Mouse (Mus musculus): Measurements from ENCODE around the gene Mcrip2. TPM values are rescaled to one million over a fixed set of nuclear protein-coding genes. Genes with fewer than 3 reads are reported as not detected.

Gene Mcrip2
- total RNA-seq, 2 experiments from 2014 or later: 23.3 to 23.7 TPM

DNA sequence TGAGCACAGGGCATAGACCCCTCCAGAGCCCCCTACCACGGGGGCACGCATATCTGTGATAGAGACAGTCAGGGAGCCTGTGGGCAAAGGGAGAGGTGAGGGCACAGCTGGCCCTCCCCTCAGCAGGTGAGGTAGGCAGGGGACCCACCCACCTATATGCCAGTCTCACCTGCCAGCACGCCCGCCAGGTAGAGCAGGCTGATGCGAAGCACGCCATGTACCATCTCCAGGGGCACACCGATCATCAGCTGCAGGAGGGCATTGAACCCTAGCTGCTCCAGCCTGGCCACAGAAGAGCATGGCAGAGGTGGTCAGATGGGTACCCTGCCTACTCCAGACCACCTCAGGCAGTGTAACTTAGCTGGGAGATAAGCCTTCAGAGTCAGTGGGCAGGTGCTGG lies 33.3 kb downstream of the Mcrip2 start:
- no peak for DNase-seq (ENCODE audit: low spot score in 2 of 2)

DNA sequence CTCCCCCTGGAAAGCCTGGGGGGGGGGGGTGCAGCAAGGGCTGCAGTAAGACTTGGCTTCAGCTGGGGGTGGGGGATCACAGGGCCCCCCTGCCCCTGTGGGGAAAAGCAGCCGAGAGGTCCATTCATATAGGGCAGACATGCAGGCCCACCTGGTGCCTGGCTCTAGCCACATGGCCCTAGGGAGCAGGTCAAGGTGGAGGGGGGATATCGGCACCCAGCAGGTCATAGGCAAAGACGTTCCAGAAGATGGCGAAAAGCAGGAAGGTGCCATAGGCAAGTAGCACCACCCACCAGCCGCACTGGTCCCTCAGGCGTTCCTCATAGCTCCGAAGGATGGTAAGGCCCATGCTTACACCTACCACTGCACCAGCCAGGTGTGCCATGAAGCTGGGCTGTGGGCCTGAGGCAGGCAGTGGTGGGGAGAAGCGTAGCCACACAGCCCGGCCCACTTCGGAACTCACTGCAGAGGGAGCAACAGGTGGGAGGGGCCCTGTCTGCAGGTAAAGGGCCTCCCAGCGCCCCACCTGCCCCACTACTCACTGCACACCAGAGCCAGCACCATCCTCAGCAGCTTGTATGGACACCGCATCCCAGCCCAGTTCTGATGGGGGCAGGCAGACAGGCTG lies 33.9 kb downstream of the Mcrip2 start:
- no peak for DNase-seq (ENCODE audit: low spot score in 2 of 2)

DNA sequence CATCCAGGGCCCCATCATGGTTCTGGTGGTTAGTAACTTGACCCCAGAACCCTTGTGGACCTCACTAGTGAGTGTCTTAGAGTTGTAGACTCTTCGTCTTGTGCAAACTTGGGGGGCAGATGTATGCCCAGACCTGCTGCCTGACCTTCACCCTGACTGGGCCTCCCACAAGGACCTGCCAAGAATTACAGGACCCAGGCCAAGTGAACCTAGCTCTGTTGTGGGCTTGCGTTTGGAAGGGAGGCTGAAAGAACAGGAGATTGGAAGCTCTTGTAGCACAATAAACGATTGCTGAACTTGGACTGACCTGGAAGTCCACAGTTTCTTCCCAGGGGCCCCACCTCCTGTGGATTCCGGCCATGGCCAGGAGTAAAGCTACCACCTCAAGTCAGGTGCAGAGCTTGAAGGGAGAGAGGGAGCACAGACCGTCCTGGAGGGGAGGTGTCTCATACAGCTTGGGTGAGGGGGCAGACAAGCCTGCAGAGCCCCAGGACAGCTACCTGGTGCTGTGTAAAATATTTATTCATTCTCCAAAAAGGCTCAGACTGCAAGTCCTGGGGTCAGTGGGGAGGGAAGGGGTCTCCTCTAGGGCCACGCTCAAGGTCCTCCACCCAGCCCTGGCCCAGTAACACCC lies 34.5 kb downstream of the Mcrip2 start:
- DNase-seq (ENCODE audit: low spot score in 2 of 2): no peak

DNA sequence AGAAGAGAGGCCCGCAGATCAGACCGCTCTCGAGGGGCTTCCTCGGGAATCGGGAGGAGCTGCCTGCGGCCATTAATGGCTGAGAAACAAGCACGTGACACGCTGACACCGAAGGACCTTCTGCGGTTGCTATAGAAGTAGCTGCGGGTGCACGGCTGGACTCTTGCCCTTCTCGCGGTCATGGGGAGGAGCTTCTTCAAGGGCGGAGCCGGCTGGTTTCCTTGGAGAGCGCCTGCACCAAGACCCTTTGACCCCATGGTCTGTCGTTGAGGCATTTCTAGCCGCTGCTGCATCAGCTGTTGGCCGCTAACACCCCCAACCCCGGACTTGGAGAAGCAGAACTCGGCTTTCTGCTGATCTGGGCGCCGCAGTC lies 35.3 kb downstream of the Mcrip2 start, which contains the start of gene Stub1:
Gene Stub1, minus strand, starts transcription at position 114 of the 373 bp plus-strand sequence.
- peak; percentile 79 to 87 for DNase-seq (ENCODE audit: low spot score in 2 of 2)

DNA sequence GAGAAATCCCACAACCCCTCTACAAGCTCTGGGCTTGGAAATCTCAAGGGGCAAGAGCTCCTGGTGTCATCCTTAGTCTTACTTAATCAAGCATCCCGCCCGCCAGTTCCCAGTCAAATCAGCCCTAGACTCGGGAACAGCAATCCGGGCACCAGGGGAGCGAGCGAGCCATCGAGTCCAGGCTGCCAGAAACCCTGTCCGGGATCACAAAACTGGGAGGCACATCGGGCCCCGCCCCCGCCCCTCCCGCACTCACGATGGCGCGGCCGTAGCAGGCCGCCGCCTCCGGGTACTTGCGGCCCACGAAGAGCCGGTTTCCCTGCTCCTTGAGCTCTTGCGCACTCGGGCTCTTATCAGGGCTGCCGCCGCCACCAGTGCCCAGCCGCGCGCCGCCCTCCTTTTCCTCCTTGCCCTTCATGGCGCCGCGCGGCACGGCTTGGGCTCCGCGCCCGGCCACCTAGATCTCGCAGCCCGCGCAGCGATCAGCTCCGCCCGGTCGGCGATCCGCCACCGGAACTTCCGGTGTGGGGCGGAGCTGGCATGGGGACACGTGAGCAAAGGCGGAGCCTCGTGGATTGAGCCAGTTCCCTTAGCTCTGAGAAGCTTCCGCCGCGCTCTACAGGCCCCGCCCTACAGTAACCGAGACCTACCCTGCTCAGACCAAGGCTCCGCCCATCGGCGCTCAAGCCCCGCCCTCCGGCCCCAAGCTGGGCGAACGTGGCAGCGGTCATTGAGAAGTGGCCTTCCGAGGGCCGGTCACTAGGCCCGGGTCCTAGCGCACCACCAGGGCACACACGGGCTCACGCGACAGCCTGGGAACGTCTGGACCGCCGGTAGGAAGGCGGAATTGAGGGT lies 35.9 kb downstream of the Mcrip2 start:
- DNase-seq (ENCODE audit: low spot score in 2 of 2): peak; percentile 96 to 99

DNA sequence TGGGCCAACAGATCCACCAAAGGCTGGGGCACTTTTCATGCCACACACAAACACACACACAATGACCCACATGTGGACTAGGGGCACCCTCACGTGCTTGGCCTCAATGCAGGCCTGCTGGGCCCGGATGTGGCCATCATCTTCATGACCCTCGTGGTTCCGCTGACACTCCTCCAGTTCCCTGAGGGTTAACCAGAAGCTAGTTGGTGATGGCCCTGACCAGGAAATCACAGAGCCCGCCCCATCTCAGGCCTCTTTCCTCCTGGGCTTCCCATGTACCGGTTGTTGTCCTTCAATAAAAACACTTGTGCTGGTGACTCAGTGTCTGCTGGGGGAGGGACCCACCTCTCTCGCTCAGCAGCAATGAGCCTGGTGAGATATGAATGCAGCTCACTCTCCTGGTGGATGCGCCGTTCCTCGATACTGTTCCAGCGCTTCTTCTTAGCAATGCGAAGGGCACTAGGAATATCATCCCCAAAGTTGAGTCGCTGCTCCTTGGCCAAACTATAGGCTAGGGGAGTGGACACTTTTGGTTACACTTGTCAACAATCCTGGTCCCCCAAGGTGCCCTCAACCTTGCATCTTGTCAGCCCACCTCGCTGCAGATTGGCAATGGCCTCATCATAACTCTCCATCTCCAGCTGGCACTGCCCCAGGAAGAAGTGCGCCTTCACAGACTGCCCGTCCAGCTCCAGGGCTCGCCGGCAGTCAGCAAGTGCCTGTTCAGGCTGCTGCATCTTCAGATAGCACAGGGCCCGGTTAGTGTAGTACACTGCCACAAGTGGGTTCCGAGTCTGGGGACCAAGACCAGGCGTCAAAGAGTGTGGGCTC lies 36.9 kb downstream of the Mcrip2 start:
- DNase-seq (ENCODE audit: low spot score in 2 of 2): no peak

DNA sequence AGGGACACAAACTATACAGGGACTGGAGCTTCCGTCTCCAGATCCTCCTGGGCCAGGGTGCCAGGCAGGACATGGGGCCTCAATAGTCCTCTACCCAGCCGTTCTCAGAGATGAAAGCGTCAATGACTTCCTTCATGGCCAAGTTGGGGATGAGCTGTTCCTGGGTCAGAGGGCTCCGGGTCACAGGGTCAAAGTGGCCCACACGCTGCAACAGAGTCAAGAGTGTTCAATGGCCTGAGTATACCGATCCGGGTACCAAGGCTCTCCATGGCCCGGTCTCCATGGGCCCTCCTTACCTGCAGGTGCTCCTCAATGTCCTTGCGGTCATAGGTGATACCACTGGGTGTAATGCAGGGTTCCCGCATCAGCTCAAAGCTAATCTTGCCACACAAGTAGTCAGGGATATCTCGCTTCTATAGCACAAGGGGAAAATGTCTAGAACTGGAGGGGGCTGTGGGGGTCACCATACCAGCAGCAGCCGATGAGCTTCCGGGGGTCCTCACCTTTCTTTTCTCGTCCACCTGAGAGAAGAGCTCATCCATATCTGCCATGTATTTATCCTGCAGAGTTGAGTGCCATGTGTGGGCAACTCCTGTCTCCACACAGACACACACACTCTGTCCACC lies 37.6 kb downstream of the Mcrip2 start:
- no peak for DNase-seq (ENCODE audit: low spot score in 2 of 2)

DNA sequence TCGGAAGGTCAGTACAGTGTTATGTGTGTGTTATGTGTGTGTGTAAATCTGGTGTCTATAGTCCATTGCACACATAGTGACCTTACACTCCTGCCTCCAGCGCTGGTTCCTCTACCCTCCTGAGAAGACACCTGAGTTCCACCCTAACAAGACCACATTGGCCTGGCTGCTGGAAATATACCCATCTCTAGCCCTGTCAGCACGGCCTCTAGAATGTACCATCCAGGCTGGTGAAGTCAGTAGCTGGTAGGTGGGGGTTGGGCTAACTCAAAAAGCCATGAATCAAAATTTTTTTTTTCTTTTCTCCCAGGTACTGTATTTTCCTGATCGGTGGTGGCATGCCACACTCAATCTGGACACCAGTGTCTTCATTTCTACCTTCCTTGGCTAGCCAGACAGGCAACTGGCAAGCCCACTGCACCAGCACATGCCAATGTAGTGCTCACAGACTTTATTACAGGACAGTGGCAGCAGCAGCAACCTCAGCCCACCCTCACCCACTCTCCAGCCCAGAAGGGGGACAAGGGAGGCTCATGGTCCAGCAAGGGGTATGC lies 38.3 kb downstream of the Mcrip2 start:
- DNase-seq (ENCODE audit: low spot score in 2 of 2): no peak

DNA sequence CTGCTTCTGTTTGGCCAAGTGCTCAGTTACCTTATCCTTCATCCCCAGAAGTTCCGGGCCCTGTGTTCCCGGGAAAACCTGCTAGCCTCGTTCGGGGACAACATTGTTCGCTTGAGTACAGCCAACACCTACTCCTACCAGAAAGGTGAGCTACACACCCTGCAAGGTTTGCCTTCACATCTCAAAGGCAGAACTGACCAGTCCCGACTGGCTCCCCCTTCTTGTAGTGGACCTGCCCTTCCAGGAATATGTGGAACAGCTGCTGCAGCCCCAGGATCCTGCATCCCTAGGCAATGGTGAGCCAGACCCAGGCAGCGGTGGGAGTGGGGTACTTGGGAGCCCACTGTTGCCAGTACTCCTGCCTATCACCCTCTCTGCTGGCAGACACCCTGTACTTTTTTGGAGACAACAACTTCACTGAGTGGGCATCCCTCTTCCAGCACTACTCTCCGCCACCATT lies 39.0 kb downstream of the Mcrip2 start:
- no peak for DNase-seq (ENCODE audit: low spot score in 2 of 2)

DNA sequence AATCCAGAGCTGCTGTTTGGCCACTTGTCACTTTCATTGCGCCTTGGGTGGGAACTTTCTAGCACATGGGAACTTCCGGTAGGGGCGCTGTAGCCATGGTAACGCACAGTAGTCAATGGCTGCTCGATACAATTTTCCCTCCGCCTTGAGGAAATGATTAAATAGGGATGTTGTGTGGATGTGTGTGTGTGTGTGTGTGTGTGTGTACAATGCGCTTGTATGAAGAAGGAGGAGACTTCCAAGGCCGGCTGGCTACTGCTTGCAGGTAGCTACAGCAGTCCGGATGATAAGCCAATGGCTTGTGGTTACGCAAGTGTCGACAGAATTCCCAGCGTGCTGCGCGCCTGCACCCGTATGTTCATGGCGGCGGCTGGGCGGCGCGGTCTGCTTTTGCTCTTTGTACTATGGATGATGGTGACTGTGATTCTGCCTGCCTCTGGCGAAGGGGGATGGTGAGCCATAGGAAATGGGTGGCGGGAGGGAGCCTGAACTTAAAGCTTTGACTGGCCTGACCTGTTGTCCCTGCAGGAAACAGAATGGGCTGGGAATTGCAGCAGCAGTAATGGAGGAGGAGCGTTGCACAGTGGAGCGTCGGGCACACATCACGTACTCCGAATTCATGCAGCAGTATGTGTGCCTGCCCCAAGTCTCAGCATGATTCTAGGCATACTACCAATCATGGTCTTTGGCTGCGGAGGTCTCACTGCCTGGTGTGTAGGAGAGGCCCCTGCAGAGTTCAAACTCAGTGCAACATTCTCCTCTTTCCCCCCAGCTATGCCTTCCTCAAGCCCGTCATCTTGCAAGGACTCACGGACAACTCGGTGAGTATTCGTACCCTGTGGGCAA lies 39.6 kb downstream of the Mcrip2 start, which contains the start of gene Jmjd8:
Gene Jmjd8, plus strand, starts transcription at position 156 of the 846 bp plus-strand sequence.
- peak; percentile 73 to 92 for DNase-seq (ENCODE audit: low spot score in 2 of 2)

DNA sequence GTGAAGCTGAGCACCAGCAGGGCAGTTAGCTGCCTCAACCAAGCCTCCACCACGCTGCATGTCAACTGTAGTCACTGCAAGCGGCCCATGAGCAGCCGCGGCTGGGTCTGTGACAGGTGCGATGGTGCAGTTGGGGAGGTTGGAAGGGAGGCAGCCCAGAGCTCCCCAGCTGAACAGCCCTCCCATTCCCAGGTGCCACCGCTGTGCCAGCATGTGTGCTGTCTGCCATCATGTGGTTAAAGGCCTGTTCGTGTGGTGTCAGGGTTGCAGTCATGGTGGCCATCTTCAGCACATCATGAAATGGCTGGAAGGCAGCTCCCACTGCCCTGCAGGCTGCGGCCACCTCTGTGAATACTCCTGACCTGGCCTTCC lies 40.4 kb downstream of the Mcrip2 start:
- DNase-seq (ENCODE audit: low spot score in 2 of 2): no peak

DNA sequence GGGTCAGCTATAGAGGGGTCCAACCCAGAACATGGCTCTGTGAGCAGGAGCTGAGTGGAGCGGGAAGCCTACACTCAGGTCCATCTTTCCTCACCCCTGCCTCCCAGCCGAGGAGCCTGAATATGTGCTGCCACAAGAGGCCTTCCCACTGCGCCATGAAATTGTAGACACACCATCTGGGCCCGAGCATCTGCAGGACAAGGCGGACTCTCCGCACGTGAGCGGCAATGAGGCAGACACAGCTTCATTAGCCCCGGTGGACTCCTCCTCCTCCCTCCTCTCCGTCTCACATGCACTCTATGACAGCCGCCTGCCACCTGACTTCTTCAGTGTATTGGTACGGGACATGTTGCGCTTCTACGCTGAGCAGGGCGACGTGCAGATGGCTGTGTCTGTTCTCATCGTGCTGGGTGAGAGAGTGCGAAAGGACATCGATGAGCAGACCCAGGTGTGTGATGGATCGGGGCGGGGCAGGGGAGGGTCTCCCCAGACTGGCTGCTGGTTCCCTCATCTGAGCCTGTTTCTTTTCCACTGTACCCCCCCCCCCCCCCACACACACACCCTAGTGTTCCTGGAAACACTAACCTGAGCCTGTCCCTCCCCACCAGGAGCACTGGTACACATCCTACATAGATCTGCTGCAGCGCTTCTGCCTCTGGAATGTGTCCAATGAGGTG lies 40.9 kb downstream of the Mcrip2 start:
- DNase-seq (ENCODE audit: low spot score in 2 of 2): no peak

DNA sequence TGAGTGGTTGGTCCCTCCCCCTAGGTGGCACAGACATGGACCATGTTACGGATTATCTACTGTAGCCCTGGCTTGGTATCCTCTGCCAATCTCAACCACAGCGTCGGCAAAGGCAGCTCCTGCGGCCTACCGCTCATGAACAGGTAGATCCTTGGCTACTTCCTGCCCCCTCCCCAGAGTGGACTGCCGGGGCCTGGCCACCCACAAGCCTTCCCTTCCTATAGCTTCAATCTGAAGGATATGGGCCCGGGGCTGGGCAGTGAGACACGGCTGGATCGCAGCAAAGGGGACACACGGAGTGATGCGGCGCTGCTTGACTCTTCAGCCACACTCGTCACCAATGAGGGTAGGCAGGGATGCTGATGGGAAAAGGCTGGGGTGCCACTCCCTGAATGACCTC lies 41.6 kb downstream of the Mcrip2 start:
- DNase-seq (ENCODE audit: low spot score in 2 of 2): no peak

DNA sequence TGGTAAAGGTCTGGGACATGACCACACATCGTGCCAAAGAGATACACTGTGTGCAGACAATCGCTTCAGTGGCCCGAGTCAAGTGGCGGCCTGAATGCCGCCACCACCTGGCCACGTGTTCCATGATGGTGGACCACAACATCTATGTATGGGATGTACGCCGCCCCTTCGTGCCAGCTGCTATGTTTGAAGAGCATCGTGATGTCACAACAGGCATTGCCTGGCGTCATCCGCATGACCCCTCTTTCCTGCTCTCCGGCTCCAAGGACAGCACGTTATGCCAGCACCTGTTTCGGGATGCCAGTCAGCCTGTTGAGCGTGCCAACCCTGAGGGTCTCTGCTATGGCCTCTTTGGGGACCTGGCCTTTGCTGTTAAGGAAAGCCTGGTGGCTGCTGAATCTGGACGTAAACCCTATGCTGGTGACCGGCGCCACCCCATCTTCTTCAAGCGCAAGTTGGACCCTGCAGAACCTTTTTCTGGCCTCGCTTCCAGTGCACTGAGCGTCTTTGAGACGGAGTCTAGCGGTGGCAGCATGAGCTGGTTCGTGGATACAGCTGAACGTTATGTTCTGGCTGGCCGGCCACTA lies 42.5 kb downstream of the Mcrip2 start:
- no peak for DNase-seq (ENCODE audit: low spot score in 2 of 2)

DNA sequence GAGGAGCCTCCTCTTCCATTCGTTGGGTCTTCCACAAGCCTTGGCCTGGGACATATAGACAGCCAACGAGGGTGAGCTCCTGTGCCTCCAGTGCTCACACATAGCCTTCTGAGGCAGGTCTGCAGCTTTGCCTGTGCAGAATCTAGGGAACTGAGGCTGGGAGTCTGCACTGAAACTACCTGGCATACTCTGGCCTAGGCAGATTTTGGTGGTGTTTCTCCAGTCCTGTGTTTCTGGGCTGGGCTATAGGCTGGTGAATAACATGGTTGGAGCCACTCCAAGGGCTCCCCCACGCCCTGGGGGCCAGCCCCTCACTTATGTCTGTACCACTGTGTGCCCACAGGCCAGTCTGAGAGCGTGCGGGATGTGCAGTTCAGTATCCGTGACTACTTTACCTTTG lies 43.3 kb downstream of the Mcrip2 start:
- DNase-seq (ENCODE audit: low spot score in 2 of 2): no peak

DNA sequence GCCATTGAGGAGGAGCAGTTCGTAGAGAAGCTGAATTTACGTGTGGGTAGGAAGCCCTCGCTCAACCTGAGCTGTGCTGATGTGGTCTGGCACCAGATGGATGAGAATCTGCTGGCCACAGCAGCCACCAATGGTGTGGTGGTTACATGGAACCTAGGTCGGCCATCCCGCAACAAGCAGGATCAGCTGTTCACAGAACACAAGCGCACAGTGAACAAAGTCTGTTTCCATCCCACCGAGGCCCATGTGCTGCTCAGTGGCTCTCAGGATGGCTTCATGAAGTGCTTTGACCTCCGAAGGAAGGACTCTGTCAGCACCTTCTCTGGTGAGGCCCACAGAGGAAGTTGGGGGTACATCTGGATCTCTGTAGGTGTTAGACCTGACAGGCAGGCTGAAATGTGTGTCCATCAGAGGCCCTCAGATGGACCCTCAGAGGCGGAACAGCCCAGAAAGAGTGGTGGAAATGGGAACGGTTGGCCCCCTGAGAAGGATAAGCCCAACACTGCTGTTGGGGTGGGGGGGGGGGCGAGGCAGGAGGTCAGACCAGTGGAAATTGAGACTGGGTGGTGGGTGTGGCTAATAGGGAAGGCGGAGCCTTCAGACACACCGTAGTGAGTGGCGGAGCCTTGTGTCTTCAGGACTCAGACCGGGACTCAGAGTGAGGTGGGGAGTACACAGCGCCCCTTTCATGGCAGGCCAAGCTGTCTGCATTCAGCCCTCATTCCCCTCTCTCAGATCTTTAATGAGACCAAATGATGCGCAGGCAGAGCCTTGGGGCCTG lies 44.0 kb downstream of the Mcrip2 start:
- DNase-seq (ENCODE audit: low spot score in 2 of 2): no peak

DNA sequence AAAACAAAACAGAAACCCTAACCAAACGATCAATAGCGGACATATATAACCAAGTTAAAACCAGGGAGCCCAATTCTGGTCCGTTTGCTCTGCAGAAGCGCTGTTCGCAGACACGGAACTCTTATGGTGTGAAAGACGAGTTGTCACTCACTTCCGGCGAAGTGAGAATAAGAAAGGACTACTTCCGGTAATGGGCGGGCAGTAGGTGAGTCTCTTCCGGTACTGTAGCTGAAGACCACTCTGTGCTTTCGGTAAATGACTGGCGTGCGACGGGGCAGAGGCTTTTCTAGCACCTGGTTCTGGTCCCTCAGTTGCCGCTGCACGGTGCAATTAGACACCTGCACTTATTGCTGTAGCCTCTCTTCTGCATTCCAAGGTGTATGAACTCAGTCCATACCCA lies 45.1 kb downstream of the Mcrip2 start, which contains the start of gene Wdr24:
Gene Wdr24, plus strand, starts transcription at position 176 of the 400 bp plus-strand sequence.
- peak; percentile 75 to 91 for DNase-seq (ENCODE audit: low spot score in 2 of 2)

All from layer of hippocampus, adult 18-20 months (tissue).